Mouse (Mus musculus) ES-E14 (cell line): ENCODE data around the gene S1pr4. TPM values are rescaled to one million over a fixed set of nuclear protein-coding genes. Genes with fewer than 3 reads are reported as not detected.

Experiments
- DNase-seq: peaks from one replicate; pipeline ENCODE4 v3.0.0-alpha.2; 2013; ENCODE audit warnings: low read depth, low spot score
- H3K27ac ChIP-seq: 2 replicates; pipeline ENCODE4 v1.5.1; 2012; ENCODE audit warnings: low read depth, mild to moderate bottlenecking, low read length, moderate library complexity, mixed read lengths; ENCODE audit not compliant: poor library complexity, insufficient read depth, severe bottlenecking
- H3K36me3 ChIP-seq: 2 replicates; pipeline ENCODE4 v1.6.1; 2012; ENCODE audit warnings: mild to moderate bottlenecking, low read length, moderate library complexity, mixed read lengths; ENCODE audit not compliant: control insufficient read depth, poor library complexity, insufficient read depth, severe bottlenecking
- H3K4me1 ChIP-seq, 2 experiments: fragments of 150-350 bp in 1 of 2; sonication (generic) in 1 of 2; 2 replicates each; pipeline ENCODE4 v1.6.1; 2012; ENCODE audit warnings: low read length in 2 of 2, mild to moderate bottlenecking in 1 of 2, mixed read lengths in 1 of 2; ENCODE audit not compliant: control insufficient read depth in 2 of 2, insufficient read depth in 2 of 2, poor library complexity in 1 of 2
- H3K4me3 ChIP-seq, 2 experiments: fragments of 150-350 bp in 1 of 2; sonication (generic) in 1 of 2; 2 replicates each; pipeline ENCODE4 v1.5.1; 2012; ENCODE audit warnings: low read length in 2 of 2, low read depth in 1 of 2, mild to moderate bottlenecking in 1 of 2, mixed read lengths in 1 of 2; ENCODE audit not compliant: insufficient read depth in 1 of 2, poor library complexity in 1 of 2, severe bottlenecking in 1 of 2
- H3K9ac ChIP-seq: 2 replicates; pipeline ENCODE4 v1.6.1; 2012; ENCODE audit warnings: low read depth, mild to moderate bottlenecking, low read length, mixed read lengths; ENCODE audit not compliant: poor library complexity, insufficient read depth, severe bottlenecking
- H3K9me3 ChIP-seq: fragments of 150-350 bp; sonication (generic); 2 replicates; pipeline ENCODE4 v1.6.1; 2012; ENCODE audit warnings: low read depth, mild to moderate bottlenecking, low read length; ENCODE audit not compliant: control insufficient read depth, insufficient read depth
- CHD2 ChIP-seq: IDR thresholded peaks from 2 replicates; pipeline ENCODE4 v1.6.1; 2014; ENCODE audit warnings: mild to moderate bottlenecking, low read depth, low read length, inconsistent platforms
- HCFC1 ChIP-seq: IDR thresholded peaks from 2 replicates; pipeline ENCODE4 v1.6.1; 2012; ENCODE audit warnings: low read length, inconsistent platforms, borderline replicate concordance; ENCODE audit not compliant: insufficient read depth
- MAFK ChIP-seq: IDR thresholded peaks from 2 replicates; pipeline ENCODE4 v1.6.1; 2014; ENCODE audit warnings: mild to moderate bottlenecking, low read depth, low read length, inconsistent platforms; ENCODE audit not compliant: insufficient read depth
- ZC3H11A ChIP-seq: IDR thresholded peaks from 2 replicates; pipeline ENCODE4 v1.6.1; 2012; ENCODE audit warnings: low read depth, mild to moderate bottlenecking, inconsistent platforms, low read length, borderline replicate concordance
- ZNF384 ChIP-seq: IDR thresholded peaks from 2 replicates; pipeline ENCODE4 v1.6.1; 2012; ENCODE audit warnings: low read depth, low read length, inconsistent platforms
- in situ Hi-C, 2 experiments: fragments of 600-800 bp; cut with MboI; formaldehyde crosslinking; loops; one replicate each; pipeline ENCODE4 v1.15.1; 2025; ENCODE audit warnings: low sequenced_read_pairs in 2 of 2, inconsistent platforms in 1 of 2; ENCODE audit not compliant: unreplicated experiment in 2 of 2
- total RNA-seq: library from RNA; depleted of rRNA; stranded (reverse); fragments of 300-350 nt; gene quantifications from 2 replicates; pipeline ENCODE4 v1.2.3, GENCODE M21; 2012; rRNA removed

The S1pr4 gene
- total RNA-seq = 0.94 and 1.9 TPM in 2 replicates

- peaks cover 0 to 13% of the 10 kb centered on the region in 2 experiments; a peak in 2 of 4 replicates for H3K4me1 ChIP-seq
- TF ChIP-seq CHD2 = no peak
- no peak for TF ChIP-seq HCFC1
- TF ChIP-seq ZC3H11A = no peak
- TF ChIP-seq MAFK = no peak
- no peak for TF ChIP-seq ZNF384
- no peaks in the 10 kb centered on the region for H3K36me3 ChIP-seq
- in situ Hi-C loops = no loop called here
- peak within 1 kb of the TSS; percentile 18 to 48 for H3K4me3 ChIP-seq
- H3K27ac ChIP-seq = no peak within 1 kb of the TSS
- DNase-seq = no peak
- H3K9me3 ChIP-seq = no peaks in the 10 kb centered on the region
- peak within 1 kb of the TSS; percentile 29 for H3K9ac ChIP-seq
These were observed at the start of gene S1pr4 for GRCm38 (mm10) chr10:81500032-81500431. TSS of gene S1pr4 (minus strand) at chr10:81500132.

- H3K4me3 ChIP-seq = no peak overlapping the region
- no peak for TF ChIP-seq CHD2
- TF ChIP-seq ZC3H11A = no peak
- no peak for TF ChIP-seq MAFK
- TF ChIP-seq HCFC1 = no peak
- no peak for TF ChIP-seq ZNF384
- H3K9ac ChIP-seq = no peak overlapping the region
- H3K36me3 ChIP-seq = no peaks in the 10 kb centered on the region
- H3K27ac ChIP-seq = no peak overlapping the region
- peaks cover 4 to 5% of the 10 kb centered on the region in 2 experiments; a peak in 2 of 4 replicates for H3K4me1 ChIP-seq
- no peaks in the 10 kb centered on the region for H3K9me3 ChIP-seq
- in situ Hi-C loops = no loop called here
- DNase-seq = no peak
These were observed 49.0 kb upstream of the S1pr4 start for GRCm38 (mm10) chr10:81548944-81549343.

- no peak overlapping the region for H3K9ac ChIP-seq
- H3K36me3 ChIP-seq = no peaks in the 10 kb centered on the region
- DNase-seq = no peak
- TF ChIP-seq MAFK = no peak
- TF ChIP-seq CHD2 = no peak
- TF ChIP-seq HCFC1 = no peak
- H3K4me3 ChIP-seq = no peak overlapping the region
- H3K9me3 ChIP-seq = no peaks in the 10 kb centered on the region
- H3K4me1 ChIP-seq = peaks cover 5 to 23% of the 10 kb centered on the region in 2 experiments; a peak in 3 of 4 replicates
- no peak overlapping the region for H3K27ac ChIP-seq
- in situ Hi-C loops = no loop called here
These were observed 47.0 kb upstream of the S1pr4 start for GRCm38 (mm10) chr10:81546788-81547571.

- H3K9me3 ChIP-seq = no peaks in the 10 kb centered on the region
- peaks cover under 1% of the 10 kb centered on the region; the same call in 1 of the 2 replicates for H3K36me3 ChIP-seq
- H3K4me3 ChIP-seq = no peak overlapping the region
- TF ChIP-seq MAFK = no peak
- no peak for TF ChIP-seq ZC3H11A
- TF ChIP-seq ZNF384 = no peak
- no peak overlapping the region for H3K9ac ChIP-seq
- no peak overlapping the region for H3K27ac ChIP-seq
- in situ Hi-C loops = no loop called here
- peaks cover 5 to 20% of the 10 kb centered on the region in 2 experiments; a peak in 3 of 4 replicates for H3K4me1 ChIP-seq
- no peak for DNase-seq
These were observed 46.4 kb upstream of the S1pr4 start for GRCm38 (mm10) chr10:81546332-81546731.

- peak; percentile 79 for DNase-seq
- peak within 1 kb of the TSS; percentile 88 for H3K9ac ChIP-seq
- peaks cover 2% of the 10 kb centered on the region; the same call in 1 of the 2 replicates for H3K36me3 ChIP-seq
- peaks cover 5 to 20% of the 10 kb centered on the region in 2 experiments; a peak in 3 of 4 replicates for H3K4me1 ChIP-seq
- H3K9me3 ChIP-seq = no peaks in the 10 kb centered on the region
- TF ChIP-seq ZC3H11A (no peak), MAFK (no peak), HCFC1 (0 out of 2 replicates have a peak, but pooled peaks have one; percentile 36), ZNF384 (no peak), CHD2 (no peak)
- peak within 1 kb of the TSS; percentile 46; the same call in 1 of the 2 replicates for H3K27ac ChIP-seq
- in situ Hi-C loops = no loop called here
- H3K4me3 ChIP-seq = peak within 1 kb of the TSS; percentile 81 to 94
These were observed 45.3 kb upstream of the S1pr4 start, which contains the start of gene Gna11 for GRCm38 (mm10) chr10:81545161-81545747. TSS of gene Gna11 (minus strand) at chr10:81545190.
